Mouse (Mus musculus): Measurements from ENCODE around the gene Tex52. TPM values are rescaled to one million over a fixed set of nuclear protein-coding genes. Genes with fewer than 3 reads are reported as not detected.

Gene Tex52
- 0.12 TPM in 1 of 2 replicates, not detected in the other for polyA plus RNA-seq (2012; ENCODE audit: low replicate concordance)

DNA sequence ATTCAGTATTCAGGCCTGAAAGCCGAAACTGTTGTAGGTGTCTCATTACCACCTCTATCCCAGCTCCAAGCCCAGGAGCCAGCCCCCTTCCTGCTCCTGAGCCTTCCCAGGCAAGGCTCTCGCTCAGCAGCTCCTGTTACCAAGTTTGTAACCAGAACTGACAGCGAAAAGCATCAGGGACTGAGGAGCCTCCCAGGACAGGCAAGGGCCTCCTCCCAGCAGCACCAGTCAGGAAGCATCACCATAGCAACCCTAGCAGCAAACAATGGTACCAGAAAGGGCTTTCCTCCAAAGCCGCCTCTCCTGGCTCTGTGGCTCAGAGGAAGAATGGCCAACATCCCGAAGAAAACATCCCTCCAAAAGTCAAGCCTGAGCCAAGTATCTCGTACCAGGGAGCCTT lies at the start of gene Tex52, which contains the start of gene Gm44596:
Tex52 (plus strand) TSS at position 265 of the 400 bp plus-strand sequence.
Gm44596 (plus strand) TSS at position 312 of the 400 bp plus-strand sequence.

DNA sequence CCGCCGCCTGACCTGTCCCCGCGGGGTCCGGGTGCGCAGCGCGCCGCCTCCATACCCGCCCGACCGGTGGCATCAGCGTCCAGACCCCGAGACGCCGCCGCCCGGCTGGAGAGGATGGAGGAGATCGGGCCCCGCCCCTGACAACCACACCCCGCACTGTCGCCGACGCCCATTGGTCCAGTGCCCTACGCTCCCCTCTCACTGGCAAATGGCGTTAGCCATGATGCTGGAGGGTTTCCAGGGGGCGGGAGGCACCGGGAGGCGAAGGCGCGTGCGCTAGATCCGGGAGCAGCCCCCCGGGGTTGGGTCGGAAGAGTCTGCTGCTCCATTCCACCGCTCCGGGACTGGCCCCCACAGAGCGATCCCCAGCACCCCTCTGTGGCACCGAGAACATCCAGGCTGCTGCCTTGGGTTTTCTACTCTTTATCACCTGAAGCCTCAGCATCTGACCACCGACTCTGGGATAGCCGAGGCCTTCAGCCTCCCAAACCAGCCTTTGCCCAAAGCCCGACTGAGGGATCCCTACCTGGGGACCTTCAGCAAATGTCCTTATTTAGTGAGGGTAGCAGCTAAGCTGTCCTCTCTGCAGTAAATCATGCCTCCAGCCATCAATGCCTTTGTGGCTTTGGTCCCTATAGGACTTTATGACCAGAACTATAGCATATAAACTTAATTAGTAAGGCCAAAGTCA lies 19.4 kb upstream of the Tex52 start, which contains the start of gene Tulp3:
Tulp3 (minus strand) TSS at position 126 of the 691 bp plus-strand sequence.

GRCm38 (mm10) chr6:128362381-128363006 lies 12.8 kb upstream of the Tex52 start, which contains the start of the genes Rhno1 and Foxm1:
Rhno1 (minus strand) TSS chr6:128362911.
Foxm1 (plus strand) TSS chr6:128362967.

DNA sequence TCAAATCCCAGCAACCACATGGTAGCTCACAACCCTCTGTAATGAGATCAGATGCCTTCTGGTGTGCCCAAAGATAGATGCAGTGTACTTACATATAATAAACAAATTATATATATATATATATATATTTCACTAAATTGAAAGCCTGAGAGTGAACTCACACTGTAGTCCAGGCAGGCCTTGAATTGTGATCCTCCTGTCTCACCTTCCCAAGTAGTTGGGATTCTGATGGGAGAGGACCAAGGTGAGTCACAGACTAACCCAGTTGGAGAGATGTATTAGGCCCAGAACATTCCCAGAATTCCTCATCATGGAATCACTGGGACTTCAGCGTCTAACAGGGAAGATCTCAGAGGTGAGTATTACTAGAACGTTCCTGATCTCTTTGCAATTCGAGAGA lies 23.7 kb downstream of the Tex52 start, which contains the start of gene Nrip2:
Nrip2 (plus strand) TSS at position 301 of the 400 bp plus-strand sequence.

GRCm38 (mm10) chr6:128424269-128425019 lies 49.2 kb downstream of the Tex52 start, which contains the start of gene Itfg2:
Itfg2 (minus strand) TSS chr6:128424931.

Other genes starting within 250 kb of the Tex52 start
- gene Tspan9, start 231.9 kb upstream of the Tex52 start, polyA plus RNA-seq (2012; ENCODE audit: low replicate concordance), result 4.1 and 7.6 TPM in 2 replicates
- not detected in 2 replicates for gene Tead4, start 74.6 kb upstream of the Tex52 start, polyA plus RNA-seq (2012; ENCODE audit: low replicate concordance)
- 2.0 and 2.4 TPM in 2 replicates for gene Tulp3, start 19.6 kb upstream of the Tex52 start, polyA plus RNA-seq (2012; ENCODE audit: low replicate concordance)
- 31.3 and 51.5 TPM in 2 replicates for gene Rhno1, start 12.5 kb upstream of the Tex52 start, polyA plus RNA-seq (2012; ENCODE audit: low replicate concordance)
- 6.1 and 17.4 TPM in 2 replicates for gene Foxm1, start 12.5 kb upstream of the Tex52 start, polyA plus RNA-seq (2012; ENCODE audit: low replicate concordance)
- not detected in 2 replicates for gene Gm44596, start within 50 bp of the Tex52 start, polyA plus RNA-seq (2012; ENCODE audit: low replicate concordance)
- 0.07 and 0.28 TPM in 2 replicates for gene Nrip2, start 23.8 kb downstream of the Tex52 start, polyA plus RNA-seq (2012; ENCODE audit: low replicate concordance)
- gene Itfg2, start 49.5 kb downstream of the Tex52 start, polyA plus RNA-seq (2012; ENCODE audit: low replicate concordance), result 20.5 and 26.9 TPM in 2 replicates
- 91.2 and 98.3 TPM in 2 replicates for gene Fkbp4, start 63.2 kb downstream of the Tex52 start, polyA plus RNA-seq (2012; ENCODE audit: low replicate concordance)
- gene Pzp, start 151.3 kb downstream of the Tex52 start, polyA plus RNA-seq (2012; ENCODE audit: low replicate concordance), result not detected in 2 replicates
- gene A2ml1, start 206.2 kb downstream of the Tex52 start, polyA plus RNA-seq (2012; ENCODE audit: low replicate concordance), result not detected in 2 replicates
- gene Klrb1a, start 248.1 kb downstream of the Tex52 start, polyA plus RNA-seq (2012; ENCODE audit: low replicate concordance), result 0.45 and 2.1 TPM in 2 replicates